Mouse (Mus musculus): ENCODE data around the gene Cabp1.

DNA sequence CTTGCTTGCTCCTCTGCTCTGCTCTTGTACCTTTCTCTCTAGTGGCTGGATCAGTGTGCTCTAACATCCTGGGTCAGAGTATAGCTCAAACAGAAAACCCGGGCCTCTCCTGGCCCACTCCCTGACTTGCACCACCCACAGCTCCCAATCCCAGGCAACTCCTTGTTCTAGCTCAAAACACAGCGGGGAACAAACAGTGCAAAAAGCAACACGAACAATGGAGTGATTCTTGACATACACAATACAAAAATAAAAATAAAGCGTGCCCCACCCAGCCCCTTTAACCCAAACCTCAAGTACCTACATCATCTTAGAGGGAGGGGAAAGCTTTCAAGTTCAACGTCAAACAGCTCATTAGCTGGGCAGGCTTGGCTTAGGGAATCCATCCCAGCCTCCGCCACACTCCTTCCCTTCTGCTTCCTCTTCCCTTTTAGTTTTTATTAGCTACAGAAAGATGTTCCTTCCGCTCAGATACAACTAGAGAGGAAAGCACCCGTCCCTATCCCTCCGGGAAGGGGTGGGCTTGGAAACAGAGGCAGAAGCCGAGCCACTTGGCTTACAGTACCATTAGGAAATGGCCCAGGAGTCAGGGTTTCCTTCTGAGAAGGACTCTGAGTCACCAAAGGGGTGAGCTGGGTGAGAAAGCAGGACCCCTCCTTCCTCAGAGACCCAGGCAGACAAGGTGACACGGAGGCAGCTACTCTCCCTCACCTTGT, 48.8 kb downstream of the Cabp1 start:
- TF ChIP-seq POLR2A (IDR thresholded peaks at IDR 0.05; ENCODE audit: low read depth, low read length) (no peak), CTCF (IDR thresholded peaks at IDR 0.05; ENCODE audit: extremely low read depth, insufficient read depth, insufficient read length, insufficient replicate concordance) (no peak)

Measured in spleen, adult 2 months (tissue).